Mouse (Mus musculus) adrenal gland, postnatal 14 days (tissue): ENCODE results near the gene Slc22a23. TPM values are rescaled to one million over a fixed set of nuclear protein-coding genes. Genes with fewer than 3 reads are reported as not detected.
A peak's percentile ranks its signal among the peaks of the same experiment; 100 is the strongest.
"Not testable (repeated sequence)": the region's sequence is repeated elsewhere in the genome, so short reads cannot be mapped to it uniquely, and the experiment has no call there.

ENCODE experiments used
- DNase-seq: peaks from one replicate; pipeline ENCODE4 v3.0.0; 2021; ENCODE audit warnings: mixed read lengths
- long read RNA-seq, 2 experiments: library from polyadenylated mRNA; stranded (forward); transcript quantifications; one replicate each; pipeline ENCODE4 v2.0.0; 2021
- total RNA-seq: library from RNA; stranded (reverse); gene quantifications from 2 replicates; pipeline ENCODE4 v1.2.3, GENCODE M21; 2021

The Slc22a23 gene
- total RNA-seq: 7.8 and 11.3 TPM in 2 replicates
- long read RNA-seq, experiment 1: 0 reads
- long read RNA-seq, experiment 2, full-length matches to known transcripts: 3 of 5 reads
- long read RNA-seq, experiment 2, partial matches to known transcripts: 0 of 5 reads
- long read RNA-seq, experiment 2, other reads (novel, unspliced or antisense): 2 of 5 reads

DNA sequence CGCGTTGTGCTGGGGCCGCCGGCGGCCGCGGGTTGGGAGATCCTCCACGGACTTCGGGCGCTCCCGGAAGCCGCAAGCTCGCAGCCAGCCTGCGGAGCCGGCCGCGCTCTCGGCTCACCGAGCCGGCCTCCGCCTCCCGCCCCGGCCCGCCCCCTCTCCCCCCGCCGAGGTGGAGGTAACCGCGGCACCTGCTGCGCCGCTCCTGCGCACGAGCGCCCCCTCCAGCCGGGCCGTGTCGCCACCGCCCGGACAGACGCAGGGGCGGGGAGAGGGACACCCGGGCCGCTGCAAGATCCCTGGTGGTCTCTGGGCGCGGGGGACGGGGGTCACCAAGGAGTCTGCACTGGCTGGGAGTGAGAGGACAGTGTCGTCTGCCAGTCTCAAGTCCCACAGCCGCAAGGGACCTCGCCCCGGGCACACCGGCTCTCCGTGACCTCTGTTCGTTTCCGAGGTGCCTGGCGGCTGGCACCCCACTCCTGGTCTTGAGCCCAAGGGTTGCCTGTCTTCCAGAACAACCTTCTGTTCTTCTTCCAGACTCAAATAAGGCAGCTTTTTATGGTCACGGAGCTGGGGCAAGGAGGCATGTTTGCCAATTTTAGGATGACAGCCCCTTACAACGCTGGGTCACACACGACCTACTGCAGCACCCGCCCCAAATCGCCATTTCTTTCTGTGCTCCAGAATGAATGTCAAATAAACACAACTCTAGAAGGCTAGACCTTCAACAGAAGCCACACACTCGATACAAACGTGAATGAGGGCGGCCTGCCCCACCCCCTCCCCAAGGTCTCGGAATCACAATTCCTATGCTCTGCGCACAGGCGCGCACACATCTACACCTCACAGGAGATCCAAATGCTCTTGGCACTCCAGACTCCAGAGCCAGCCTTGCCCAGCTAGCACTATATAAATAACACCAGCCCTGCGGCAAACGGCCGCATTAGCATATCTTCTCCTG lies at the start of gene Slc22a23:
Gene Slc22a23 (minus strand): TSS at position 55 of the 958 bp plus-strand sequence.
- DNase-seq: peak; percentile 84

- DNase-seq: not testable (repeated sequence)
Measured at GRCm38 (mm10) chr13:34394305-34394704, 49.3 kb upstream of the Slc22a23 start.

- DNase-seq: no peak
Measured at GRCm38 (mm10) chr13:34392376-34392775, 47.4 kb upstream of the Slc22a23 start.

DNA sequence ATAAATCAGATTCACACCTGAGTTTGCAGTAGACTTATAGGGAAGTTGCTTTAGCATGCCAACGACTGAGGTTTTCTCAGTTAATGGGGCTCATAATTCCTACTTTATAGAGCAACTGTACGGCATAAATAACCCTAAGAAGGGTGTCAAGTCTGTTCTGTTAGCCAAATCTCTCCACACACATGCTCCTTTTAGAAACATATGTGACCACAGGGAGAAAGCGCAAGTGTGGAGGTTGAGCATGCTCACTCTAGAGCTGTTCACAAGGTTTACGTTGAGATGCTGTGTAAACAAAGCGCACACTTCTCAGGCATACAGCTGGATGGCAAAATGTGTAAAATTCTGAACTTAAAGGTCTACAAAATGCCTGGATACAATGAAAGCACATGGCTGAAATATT lies 43.2 kb upstream of the Slc22a23 start:
- no peak for DNase-seq

DNA sequence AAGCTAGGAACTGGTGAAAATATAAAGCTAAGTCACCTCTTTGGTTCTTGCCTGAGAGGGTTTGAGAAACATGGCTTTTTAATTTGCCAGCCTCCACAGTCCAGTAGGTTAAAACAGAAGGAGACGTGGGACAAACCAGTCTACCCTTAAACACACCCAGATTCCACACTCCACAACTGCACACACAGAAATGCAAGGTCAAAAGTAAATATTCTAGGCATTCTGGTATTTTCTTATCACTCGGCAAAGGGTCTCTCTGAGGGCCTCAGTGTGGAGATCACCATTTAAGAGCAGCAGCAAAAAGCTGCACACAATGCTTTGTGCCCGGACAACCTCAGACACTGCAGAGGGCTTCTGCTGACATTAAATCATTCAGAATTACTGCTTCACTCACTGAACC lies 38.4 kb upstream of the Slc22a23 start:
- DNase-seq: no peak

GRCm38 (mm10) chr13:34378926-34379325 lies 33.9 kb upstream of the Slc22a23 start:
- peak; percentile 10 for DNase-seq

DNA sequence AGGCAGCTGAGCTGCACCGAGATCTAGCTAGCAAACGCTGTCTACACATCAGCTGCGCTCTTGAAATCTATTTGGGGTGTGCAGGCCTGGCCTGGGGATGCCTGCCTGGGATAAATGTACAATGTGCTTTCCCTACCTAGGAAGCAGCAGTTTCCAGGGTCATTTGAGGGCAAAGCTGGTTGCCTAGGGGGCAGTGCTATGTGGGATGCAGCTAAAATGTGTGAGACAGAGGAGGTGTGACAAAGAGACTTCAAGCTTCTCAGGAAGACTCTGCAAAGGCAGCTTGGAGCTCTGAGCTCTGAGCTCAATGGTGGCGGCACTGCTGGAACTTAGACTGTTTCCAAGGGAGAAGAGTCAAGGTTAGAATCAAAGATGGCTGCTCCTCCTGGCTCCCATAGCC lies 30.2 kb upstream of the Slc22a23 start:
- DNase-seq: no peak

DNA sequence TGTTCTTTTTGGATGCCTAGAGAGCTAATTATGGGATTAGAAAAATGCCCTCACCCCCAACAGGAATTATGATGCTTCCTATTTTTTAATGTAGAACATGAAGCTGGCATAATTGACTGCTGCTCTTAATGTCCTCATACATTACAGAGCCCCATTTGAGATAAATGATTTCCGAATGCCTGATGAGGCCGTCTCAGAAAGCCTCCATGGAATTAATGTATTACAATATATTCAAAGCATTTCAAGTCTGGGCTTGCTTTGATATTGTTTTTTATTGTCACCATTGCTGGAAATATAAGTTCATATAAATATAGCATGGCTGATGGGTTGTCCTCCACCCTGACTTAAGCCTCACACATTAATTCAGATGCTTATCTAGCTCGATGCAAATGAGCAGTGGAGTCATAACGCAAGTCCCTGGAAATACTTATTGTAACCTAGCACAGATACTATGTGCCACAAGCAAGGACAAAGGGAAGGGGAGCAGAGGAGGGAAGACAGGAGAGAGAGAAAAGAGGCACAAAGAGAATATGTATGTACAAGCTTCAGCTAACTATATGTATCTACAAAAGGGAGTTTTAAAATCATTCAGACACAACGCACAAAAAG lies 28.0 kb upstream of the Slc22a23 start:
- DNase-seq: no peak

DNA sequence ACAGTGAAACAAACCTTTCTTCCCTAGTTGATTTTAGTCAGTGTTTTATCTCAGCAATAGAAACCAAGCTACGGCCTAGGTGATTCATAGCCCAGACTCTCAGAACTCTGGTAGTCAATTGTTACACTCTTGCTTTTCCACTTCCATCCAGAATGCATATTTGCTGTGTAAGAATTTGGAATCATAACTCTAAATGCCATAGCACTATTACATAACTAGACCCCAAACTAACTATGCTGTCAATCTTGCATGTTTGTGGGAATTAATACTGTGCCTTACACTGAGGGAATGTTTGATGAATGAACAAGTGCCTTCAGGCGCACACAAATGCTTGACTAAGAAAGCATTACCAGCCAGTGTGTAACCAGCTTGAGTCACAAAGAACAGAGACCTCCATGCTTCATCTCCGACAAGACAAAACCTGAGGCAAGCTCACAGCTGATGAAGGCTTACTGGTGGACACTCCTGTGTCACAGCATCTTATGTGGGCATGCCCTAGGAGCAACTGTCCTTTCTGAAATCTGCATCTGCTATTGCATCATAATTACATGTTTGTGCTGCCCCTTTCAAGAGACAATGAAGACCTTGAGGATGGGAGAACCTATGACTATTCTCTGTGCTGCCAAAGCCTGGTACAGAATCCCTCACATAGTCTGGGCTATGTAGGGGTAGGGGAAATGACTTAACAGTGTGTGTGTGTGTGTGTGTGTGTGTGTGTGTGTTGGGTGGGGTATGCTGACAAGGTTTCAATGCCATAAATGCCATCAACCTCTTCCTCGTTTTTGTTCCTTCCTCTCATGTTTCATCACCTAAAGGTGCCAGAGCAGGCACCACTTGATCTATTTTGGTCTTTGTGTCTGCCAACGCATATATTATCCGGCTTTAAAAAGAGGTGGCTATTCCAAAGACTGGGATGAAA lies 27.2 kb upstream of the Slc22a23 start:
- DNase-seq: no peak

- no peak for DNase-seq
Measured at GRCm38 (mm10) chr13:34370281-34370825, 25.4 kb upstream of the Slc22a23 start.

DNA sequence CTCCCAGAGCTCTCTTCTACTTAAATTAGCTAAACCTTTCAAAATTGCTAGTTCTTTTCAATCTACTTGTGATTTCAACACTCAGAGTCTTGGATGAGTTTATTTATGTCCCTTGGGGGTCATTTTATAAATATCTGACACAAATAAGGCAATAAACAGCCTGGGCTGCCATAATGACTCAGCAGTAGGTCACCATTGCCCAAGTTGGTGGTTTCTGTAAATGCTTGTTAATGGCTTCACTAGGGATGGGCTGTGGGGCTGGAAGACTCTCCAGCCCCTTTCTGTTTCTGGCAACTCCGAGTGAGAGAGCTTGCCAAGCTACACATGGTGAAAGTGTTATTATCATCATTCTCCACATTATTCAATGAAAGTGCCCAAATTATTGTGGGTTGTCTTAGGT lies 20.2 kb upstream of the Slc22a23 start:
- peak; percentile 18 for DNase-seq

DNA sequence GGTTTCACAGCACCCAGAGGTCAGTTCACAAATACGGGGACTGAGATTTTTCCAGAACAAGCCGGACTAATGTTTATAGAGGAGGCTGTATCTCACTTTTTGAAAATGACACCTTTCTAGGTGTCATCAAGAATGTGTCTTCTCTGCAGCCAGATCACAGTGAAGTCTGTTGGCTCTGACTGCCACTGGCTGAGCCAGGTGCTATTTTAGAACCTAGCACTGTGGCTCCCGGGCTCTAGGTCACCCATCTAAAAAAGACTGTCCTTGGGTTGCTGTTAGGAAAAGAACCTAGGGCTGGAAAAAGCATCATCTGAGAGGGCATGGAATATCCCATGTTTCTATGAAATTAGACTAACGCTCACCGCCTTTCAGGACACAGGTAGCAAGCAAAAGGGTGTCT lies 10.7 kb upstream of the Slc22a23 start:
- no peak for DNase-seq

DNA sequence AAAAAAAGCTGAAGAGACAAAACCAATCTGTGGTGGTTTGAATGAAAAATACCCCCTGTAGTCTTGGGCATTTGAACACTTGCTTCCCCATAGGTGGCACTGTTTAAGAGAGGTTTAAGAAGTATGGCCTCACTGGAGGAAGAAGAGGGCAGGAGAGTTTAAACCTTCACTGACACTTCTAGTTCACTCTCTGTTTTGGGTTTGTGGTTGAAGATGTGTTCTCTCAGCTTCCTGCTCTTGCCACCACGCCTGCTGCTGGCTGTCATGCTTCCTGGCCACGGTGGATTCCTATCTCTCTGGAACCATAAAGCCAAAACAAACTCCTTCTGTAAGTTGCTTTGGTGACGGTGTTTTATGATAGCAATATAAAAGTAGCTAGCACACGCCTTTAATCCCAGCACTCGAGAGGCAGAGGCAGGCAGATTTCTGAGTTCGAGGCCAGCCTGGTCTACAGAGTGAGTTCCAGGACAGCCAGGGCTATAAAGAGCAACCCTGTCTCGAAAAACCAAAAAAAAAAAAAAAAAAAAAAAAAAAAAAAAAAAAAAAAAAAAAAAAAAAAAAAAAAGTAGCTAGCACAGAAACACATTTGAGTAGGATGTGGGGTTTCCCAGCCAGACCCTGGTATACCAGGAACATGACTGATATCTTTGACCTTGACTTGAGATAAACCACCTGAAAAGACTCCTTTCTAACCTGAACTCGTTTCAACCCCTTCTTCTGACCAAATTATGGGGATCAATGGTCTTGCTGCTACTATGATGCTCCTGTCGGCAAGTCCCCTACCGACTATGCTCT lies 10.0 kb upstream of the Slc22a23 start:
- no peak for DNase-seq

DNA sequence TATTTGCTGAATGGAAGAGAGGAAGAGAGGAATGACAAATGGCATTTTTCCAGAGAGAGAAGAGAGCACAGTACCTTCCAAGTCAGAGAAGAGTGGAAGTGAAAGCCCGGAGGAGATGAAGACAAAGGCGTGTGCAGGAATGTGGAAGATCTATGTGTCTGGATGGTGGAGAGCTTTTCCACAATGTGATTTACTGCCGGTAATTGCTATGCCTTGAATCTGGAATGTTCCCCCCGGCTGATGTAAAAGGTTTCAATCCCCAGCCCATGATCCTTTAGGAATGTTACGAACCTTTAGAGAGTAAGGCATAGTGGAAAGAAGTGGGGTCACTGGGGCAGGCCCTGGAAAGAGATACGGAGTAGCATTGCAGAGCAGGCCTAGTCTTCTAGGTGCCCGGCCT lies 8.3 kb upstream of the Slc22a23 start:
- DNase-seq: no peak

GRCm38 (mm10) chr13:34351437-34351836 lies 6.5 kb upstream of the Slc22a23 start:
- DNase-seq: no peak

DNA sequence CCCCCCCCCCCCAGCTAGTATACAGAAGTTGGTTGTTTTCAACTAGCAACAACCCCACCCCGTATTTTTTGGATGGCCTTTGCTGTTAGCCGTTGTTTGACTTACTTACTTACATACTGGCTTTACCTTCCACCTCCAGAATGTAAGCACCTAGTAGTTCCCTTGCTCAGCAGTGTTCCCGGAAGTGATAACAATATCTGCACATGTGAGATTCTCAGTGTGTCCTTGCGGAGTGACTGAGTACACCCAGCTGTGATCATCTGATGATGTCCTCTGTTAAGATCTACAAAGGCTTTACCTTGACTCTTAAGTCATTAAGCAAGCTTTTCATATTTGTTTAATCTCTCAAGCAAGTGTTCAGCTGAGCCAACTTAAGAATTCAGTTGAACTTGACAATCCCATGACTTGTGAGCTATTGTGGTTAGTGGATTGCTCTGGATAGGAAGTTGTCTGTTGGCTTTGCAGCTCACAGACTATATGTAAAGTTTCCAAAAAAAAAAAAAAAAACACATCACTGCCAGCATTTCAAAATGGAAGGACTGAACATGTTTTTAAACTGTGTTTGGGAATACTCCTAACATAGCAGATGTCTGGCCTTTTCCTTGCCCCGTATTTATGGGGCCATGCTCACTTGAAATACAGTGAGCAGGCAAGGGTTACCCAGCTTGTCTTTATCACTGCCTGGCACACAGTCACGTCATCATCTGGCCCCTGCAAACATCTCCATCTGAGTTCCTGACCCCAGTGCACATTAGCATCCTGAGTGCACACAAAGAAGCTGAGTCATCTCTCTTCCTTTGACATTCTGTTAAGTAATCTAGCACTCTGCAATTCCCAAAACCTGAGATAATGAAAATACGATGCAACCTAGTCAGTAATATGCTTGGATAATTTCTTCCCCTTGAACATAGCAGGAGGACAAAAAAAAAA lies 3.2 kb upstream of the Slc22a23 start:
- no peak for DNase-seq

DNA sequence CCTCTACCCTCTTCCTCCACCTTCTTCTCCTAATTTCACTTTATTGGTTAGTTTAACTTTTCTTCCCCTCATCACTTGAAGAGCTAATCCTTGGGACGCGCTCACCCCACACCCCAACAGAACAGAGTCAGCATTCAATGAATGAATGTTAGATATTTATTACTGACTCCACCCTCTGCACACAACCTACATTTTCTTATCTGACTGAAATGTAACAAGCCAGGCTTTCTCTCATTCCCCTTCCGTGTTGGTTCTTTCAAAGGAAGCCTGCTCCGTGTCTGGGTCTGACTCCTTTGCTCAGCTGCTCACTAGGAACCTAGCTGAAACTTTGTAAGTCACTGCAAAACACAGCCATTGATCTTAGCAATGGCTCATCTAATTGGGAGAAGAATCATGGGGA lies 1.8 kb upstream of the Slc22a23 start:
- DNase-seq: no peak

- DNase-seq: no peak
Measured at GRCm38 (mm10) chr13:34346238-34346637, 1.3 kb upstream of the Slc22a23 start.

- peak; percentile 53 for DNase-seq
Measured at GRCm38 (mm10) chr13:34344376-34345127, 430 bp downstream of the Slc22a23 start.
